Mouse (Mus musculus): ENCODE data around the gene Dntt.
A peak's percentile ranks its signal among the peaks of the same experiment; 100 is the strongest.

Gene Dntt

DNA sequence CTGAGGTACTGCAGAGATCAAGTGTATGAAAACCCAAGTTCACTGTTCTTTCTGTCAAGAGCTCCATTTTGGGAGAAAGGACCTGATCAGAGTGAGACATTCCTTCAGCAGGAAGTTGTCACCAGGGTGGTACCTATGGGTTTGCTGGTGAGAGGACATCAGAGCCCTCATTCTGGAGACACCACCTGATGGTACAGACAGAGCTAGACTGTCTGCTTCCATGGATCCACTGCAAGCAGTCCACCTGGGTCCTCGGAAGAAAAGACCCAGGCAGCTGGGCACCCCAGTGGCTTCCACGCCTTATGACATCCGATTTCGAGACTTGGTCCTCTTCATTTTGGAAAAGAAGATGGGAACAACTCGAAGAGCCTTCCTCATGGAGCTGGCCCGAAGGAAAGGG lies at the start of gene Dntt:
Gene Dntt, plus strand, starts transcription at position 57 of the 400 bp plus-strand sequence.
- no peak for DNase-seq

DNA sequence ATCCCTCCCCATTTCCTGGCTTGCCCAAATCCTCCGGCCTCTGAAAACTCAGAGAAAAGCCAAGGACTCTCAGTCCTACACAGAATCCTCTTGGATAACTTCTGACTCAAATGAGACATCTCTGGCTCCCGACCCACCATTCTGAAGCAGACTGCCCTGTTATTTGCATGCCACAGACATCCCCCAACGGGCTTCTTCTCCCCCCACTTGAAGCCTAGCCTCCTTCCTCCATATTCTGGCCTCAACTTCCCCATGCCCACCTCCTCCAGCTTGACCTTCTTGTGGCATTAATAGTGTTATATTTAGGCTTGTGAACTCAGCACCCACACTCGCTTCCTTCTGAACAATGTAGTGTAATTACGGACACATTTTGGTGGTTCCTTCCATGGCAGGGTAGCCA lies 48.4 kb upstream of the Dntt start:
- no peak for DNase-seq

DNA sequence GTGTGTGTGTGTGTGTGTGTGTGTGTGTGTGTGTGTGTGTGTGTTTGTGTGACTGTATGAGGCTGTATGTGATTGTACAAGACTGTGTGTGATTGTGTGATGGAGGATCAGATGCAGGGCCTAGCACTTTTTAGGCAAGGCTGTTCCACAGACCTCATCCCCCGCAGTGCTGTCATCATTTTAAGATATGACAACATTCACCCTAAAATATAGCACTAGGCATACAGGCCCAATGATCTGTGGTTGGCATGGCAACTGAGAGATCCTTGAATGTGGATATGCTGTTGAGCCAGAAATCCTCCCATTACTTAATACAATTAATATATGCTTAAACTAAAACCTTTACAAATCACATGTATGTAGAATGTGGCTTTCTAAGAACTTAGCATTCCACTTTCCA lies 44.5 kb upstream of the Dntt start:
- no peak for DNase-seq

DNA sequence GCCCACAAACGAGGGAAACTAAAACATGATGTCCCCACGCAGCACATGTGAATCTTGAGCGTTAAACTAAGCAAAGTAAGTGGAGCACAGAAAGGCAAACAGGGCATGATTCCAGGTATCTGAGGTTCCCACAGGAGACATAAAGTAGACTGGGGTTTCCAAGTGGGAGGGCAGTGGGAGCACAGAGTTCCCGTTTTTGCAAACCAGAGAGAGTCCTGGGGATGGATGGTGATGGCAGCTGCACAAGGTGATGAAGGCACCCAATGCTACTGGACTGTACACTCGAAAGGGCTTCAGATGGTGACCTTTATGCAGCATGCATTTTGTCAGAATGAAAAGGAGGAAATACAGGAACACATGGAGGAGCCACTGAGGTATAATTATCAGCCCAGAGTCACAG lies 40.2 kb upstream of the Dntt start:
- DNase-seq: no peak

DNA sequence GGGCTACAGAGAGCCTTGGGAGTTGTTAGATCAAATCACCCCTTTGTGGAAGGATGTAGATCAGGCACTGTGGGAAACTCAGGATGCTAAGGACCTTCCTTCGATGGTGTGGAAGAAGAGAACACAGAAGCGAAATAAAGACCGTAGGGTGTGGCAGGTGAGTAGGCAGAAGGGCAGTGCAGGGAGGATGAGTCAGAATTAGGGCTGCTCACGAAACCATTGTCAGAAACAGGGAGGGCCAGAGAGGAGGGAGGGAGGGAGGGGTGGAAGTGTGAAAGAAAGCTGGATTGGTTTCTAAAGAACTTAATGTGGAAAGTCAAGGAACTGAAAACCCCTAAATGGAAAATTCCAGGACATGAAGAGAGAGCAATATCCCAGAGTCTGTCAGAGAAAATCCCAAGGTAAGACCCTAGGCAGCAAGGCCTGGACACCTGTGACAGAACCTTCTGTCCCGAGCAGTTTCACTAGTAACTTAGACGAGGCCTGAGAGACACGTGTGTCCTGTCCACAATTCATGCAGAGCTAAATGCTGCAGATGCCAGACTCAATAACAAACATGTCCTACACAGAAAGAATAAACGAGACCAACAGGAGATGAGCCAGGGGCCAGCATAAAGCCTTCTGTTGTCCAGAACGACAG lies 39.0 kb upstream of the Dntt start:
- no peak for DNase-seq

DNA sequence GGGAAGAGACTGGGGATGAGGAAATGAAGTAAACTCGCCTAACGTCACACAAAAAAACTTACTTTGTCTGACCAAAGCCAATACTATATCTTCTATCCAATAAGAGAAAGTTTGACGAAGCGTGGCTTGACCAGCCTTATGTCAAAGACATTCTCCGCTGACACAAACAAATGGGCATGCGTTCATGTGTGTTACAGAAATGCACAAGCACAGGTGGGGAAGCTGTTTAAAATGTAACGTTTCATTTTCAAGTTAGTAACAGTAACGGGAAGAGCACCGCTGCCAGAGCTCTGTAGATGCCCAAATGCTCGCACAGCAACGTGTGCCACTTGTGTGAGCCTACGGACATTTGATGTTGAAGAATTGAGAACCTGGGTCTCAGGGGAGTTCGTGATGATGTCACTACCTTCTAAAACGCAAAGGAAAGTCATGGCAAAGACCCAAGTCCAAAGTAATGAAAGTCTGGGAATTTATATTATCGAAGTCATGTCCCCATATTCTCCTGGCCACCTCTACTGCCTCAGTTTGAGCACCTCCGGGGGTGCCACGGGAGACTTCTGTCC lies 38.2 kb upstream of the Dntt start:
- DNase-seq: no peak

DNA sequence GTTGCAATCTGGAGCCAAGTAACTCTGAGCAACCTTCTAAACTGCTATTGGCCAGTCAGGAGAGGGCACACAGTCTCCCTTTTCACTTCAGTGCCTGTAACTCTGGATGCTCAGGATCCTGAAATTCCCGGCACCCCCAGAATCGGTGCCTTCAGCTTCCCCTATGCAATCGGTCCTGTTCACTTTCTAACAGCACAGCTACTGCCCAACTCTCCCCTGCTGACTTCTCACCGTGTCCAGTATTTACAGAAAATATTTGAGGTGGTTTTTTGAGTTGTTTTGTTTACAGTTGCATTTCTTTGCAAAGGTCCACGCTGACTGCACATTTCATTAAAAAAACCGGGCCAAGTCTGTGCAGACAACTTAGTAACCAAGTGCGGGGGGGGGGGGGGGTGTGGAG lies 37.4 kb upstream of the Dntt start:
- DNase-seq: no peak

DNA sequence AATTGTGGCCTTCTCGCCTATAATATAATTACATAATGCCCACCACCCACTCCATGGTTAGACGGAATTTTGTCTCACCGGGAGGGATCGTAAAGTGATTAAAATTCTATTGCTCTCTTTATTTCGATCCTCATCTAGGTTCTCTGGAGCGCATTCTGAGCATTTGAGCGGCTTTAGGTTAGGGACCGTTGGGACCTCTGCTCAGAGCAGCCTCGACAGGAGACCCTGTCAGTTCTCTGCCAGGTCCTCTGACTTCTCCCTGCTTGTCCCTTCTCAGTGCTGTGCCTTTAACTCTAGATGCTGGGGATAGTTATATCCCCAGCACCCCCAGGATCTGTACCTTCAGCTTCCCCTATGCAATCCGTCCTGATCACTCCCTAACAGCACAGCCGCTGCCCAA lies 37.0 kb upstream of the Dntt start:
- no peak for DNase-seq

DNA sequence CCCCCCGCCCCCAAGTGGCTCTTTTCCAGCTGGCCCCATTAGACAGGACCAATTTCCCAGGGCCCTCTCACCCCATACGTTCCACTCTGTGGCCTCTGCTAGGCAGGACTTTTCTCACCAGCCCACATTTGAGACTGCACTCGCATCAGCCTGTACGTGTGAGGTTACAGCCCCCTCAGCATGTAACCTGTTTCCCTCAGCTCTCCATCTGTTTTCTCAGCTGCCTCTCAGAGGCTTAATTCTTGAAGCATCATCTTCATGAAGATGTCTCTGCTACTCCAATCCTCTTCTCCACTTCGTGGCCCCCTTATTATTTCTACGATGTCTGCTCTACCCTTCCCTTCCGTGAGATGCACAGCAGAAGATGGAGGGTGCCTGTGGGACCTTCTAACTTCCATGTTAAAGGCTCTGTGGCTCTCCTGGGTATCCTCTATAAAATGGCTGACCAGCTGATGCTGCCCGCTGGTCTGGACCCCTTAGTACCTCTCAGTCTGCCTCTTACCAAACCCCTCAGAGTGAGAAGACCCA lies 36.5 kb upstream of the Dntt start:
- no peak for DNase-seq

DNA sequence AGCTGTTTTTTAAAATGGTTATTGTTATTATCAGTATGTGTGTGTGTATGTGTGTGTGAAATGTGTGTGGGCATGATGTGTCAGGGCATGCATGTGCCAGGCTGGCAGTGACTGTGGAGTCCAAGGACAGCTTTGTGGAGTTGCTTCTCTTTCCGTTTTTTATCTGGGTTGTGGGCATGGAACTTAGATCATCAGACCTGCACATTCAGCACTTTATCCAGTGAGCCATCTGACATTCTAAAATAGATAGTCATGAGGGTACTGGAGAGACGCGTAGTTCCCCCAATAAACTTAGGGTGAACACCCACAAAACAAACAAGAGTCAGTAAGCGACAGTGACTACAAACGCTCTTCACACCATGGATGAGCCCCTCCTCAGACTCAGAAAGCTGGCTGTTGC lies 35.7 kb upstream of the Dntt start:
- DNase-seq: no peak

DNA sequence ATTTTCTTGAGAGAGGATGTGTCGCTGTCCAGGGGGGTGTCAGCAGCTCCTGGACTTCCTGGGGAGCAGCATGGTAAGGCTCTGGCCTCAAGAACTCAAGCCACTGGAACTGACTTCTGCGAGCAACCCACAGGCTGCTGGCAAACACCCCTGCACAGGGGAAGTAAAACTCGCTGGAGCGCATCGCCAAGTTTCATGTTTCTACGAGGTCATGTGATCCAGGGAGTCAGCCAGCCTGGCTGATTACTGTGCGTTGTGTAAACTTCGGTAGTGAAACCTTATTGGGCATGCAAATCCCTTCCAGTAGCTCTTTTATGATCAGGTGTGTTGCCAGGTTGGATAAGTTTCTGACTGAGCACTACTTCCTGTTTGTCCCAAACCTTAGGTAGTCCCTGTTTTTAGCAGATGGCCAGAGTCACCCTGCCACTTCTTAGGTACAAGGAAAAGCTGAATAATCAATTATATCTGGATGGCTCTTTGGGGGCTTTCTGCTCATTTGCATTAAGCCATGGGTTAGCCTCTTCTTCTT lies 35.0 kb upstream of the Dntt start, which contains the start of gene Blnk:
Gene Blnk, minus strand, starts transcription at position 479 of the 529 bp plus-strand sequence.
- no peak for DNase-seq

DNA sequence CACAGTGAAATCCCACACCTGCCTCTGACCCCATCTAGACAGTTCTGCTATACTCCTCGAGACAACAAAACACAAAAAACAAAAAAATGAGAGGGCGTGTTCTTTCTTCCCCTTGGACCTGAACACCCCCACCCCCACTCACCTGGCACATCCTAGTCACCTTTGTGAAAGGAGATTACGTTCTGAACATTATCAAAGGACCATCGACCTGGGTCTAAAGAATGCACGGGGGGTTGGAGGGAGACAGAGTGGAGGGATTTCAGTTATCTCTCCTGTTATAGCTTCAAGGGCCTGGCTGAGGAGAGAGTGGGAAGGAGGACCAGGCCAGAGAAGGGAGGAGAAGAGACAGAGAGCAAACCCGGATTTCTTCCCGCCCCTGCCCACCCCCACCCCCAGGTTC lies 34.2 kb upstream of the Dntt start:
- DNase-seq: no peak

DNA sequence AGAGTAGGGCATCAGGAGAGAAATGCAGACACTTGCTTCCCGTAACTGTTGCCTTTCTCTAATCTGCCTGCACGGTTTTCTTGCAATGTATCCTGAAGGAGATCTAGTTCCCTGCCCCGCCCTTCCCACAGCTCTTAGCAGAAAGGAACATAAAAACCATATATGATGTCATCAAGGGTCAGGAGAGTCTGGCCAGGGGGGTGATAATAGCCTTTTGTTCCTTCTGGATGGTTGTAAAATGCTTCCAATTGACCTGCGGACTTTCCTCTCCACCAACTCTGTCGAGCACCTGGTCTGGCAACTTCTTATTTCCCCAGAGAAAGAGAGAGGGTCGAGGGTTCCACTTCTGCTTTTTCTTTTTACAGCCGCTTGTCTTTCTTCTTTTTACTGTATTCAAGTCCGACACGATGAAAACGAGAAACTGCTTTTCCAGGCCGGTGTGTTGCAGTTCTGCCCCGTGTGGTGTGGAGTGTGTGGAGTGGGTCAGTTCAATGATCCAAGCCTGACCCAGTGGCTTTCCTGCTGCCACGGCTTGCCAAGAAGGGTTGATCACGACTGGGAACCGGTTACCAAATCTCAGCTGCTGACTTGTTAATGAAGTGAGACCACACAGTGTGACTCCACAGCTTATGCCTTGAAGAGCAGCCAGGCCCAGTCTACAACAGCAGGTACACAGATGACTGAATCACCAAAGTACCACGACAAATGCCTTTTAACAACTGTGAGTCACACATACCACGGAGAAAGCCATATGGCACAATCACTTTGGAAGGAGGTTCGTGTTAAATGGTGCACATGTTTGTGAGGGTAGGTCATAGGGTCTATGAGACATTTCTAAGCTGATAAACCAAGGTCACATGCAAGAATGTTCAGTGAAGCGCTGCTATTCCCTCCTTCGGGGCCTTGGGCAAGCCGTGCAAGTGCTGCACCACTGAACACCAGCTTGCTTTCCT lies 33.4 kb upstream of the Dntt start:
- DNase-seq: peak; percentile 5 to 11

DNA sequence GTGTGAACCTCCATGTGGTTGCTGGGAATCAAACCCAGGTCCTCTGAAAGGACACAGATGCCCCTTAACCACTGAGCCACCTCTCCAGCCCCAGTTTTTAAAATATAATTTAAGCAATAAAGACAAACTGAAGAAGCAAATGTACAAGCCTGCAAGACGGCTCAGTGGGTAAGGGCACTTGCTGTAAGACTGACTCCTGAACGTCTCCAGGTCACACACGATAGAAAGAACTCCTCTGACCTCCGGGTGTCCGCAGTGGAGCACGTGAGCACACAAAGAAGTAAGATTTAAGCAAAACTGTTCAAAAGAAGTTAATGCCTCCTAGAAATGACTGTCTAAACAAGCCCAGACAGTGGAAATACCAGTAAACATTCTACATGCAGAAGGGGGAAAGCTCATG lies 32.4 kb upstream of the Dntt start:
- no peak for DNase-seq

DNA sequence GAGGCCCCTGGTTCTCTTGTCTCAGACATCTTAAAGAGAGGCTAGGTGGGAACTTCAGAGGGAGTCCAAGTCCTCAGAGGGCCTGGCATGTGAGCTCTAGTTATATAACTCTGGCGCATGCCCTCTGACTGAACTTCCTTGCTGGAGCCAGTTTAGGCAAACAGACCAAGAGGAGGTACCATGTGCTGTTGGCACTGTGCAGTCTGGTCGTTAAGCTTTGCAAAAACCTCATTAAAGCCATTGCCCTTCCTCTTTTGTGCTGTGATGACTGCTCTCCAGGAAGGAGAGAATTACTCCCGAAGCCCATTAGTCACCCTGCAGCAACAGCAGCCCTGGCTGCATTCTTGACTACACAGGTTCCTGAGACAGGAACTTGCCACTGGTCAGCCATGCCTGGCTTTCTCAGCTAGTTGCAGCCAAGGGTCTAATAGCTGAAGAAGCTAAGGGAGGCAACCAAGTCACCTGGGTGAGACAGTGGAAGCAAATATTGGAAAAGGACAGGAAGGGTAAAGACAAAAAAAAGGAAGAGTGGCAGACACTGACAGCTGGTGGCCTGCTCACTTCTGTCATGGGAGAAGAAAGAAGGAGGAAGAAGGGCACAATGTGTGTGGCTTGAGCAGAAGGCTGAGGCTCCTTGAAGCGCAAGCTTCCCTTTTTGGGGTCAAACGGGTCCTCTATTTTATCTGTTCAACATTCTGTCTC lies 30.5 kb upstream of the Dntt start:
- DNase-seq: no peak

DNA sequence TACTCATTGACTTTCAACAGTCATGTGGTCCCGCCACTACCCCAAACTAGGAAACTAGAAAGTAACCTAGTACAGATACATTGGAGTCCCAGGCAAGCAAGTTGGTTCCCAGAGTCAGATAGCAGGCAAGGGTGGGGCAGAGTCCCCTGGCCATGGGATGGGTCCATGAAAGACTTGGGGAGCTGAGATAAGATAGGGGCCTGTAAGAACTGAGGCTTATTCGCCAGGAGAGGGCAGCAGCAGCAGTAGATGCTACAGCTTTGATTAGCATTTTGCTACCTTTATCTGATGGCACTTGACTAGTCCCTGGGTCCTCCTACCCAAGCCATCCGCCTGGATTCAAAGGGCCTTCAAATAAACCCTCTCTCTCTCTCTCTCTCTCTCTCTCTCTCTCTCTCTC lies 29.5 kb upstream of the Dntt start:
- DNase-seq: no peak

DNA sequence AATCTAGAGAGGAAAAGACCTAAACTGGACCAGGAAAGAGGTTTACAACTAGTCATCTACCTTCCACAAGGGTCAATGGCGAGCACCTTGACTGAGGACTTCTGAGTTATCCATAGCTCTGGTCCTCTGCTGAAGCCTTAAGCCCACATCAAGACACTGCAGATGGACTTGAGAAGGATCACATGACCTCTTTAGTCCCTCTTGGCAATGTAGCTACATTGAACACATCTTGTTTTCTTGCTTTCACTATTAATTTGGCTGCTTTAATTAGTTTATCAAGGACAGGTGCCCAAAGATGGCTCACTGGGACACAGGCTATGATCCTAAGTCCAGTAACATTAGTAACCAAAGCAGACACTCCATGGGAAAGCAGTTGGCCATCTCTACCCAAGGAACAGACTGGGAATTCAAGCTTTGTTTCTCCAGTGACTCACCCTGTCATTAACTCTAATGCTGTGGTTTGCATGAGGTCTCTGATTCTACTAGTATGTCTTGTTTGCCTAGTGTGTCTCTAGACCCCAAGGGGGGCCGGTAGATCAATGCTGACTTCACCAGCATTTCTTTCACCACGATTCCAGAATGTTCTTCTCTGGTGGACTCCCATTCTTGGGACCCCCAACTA lies 25.3 kb upstream of the Dntt start:
- no peak for DNase-seq

DNA sequence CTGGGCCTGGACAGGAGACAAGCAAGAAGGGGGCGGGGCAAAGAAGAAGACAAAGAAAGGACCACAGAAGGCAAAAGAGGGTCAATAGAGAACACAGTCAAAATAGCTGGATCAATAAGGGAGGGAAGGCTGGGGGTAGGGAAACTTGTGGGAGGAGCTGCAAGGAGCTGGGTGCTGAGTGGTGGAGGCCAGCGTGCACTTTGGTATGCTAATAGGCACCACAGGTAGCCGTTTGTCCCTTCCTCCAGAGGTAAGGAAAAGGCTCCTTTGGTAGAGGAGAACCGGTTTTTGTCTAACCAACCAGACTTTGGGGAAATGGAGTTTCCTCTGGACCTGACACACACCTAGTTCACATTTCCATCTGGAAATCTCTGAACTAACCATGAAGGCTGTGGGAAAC lies 22.5 kb upstream of the Dntt start:
- DNase-seq: no peak

DNA sequence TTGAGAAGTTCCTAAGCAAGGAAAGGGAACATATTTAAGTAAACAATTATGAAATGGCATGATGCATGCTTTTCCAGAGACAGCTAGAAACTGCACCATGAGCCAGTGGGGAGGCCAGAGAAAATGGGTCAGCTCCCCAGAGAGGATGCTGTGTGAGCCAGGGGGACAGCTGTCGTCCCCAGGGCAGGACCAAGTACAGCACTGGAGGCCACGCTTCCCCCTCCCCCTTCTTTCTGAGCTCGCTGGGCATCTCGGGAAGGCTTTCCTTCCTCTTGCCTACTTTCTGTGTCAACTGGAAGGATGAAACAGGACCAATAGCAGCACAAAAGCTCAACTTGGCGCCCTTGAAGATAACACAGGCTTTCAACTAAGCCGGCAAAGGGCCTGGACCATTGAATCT lies 21.7 kb upstream of the Dntt start:
- no peak for DNase-seq

DNA sequence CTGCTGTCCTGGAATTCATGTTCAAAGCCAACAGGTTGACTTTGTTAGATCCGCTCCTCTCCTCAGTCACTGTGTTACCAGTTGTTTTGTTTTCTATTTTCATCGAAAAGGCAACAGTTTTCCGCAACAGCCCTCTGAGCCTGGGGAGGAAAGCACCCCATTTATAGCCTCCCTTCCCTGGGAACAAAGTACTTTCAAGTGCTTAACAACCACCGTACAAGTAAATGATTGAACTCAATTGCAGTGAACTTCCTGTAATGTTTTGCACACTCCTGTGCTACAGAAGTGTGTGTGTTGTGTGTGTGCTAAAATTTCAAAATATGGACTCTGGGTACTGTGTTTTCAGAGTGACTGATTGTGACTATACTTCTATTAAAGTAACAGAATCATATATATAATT lies 21.3 kb upstream of the Dntt start:
- DNase-seq: no peak

DNA sequence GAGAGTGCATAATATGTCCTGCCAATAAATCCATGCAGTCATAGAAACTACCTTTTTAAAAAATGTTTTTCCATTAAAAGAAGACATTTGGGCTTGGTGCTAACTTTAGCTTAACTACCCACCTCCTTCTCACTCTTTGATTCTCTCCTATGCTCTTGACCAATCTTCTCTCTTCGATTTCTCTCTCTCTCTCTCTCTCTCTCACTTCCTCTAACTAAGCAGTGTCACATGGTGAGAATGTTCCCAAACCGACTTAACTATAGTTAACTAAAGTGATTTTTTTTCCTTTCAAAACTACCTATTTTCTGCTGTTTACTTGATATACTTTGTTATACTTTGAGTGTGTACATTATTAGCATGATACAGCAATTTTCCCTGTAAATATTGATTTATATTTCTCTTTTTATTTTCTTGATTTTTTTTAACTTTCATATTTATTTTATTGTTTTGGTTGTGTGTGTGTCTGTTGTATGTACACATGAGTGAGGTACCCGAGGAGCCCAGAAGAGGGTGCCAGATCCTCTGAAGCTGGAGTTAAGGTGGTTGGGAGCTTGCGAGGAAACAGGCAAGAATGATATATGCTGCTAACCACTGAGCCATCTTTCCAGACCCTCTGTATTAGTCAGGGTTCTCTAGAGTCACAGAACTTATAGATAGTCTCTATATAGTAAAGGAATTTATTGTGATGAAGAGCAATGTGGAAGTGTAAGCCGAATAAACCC lies 20.2 kb upstream of the Dntt start:
- no peak for DNase-seq

DNA sequence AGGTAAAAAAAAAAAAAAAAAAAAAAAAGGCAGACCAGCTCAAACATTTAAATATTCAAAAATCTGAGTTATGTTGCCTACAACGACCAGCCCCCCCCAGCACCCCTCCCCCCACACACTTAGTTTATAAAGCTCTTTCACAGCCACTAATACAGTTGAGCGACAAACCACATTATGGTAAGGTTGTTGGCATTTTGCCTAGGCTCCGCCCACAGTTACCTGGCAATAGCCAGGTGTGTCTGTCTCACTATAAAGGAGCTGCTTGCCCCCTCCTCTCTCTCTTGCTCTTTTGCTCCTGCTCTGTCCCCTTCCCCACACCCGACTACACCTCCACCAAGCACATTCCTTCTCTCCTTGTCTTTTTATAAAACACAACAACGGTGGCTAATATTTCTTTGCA lies 17.4 kb upstream of the Dntt start:
- DNase-seq: no peak
